ENCODE assay signal across 8 mouse cellular contexts in genomic region chr13:12255911-12256705, GRCm38 (mm10). TPM values are rescaled to one million over a fixed set of nuclear protein-coding genes. Genes with fewer than 3 reads are reported as not detected.
DNase-seq lines count a peak whose midpoint lies in the region; ATAC-seq and TF ChIP-seq lines count a peak whose summit lies in the region.

No protein-coding gene starts in this region.

- TF ChIP-seq CTCF in heart, adult 2 months (IDR thresholded peaks at IDR 0.05): no peak
- no peak for TF ChIP-seq CTCF in G1E (IDR thresholded peaks at IDR 0.05; ENCODE audit: low read depth, low read length)
- TF ChIP-seq CTCF in heart, postnatal 0 days (IDR thresholded peaks at IDR 0.05; ENCODE audit: low read depth): no peak

- 63% methylated on average over 3 of the region's 3 CpGs for WGBS in heart, adult 2 months
- WGBS in heart, postnatal 0 days: 65% methylated on average over 3 of the region's 3 CpGs

- H3K4me3 ChIP-seq in heart, adult 2 months: peak overlapping the region; percentile 70
- H3K4me3 ChIP-seq in G1E (ENCODE audit: low read depth, low read length): peak overlapping the region; percentile 85
- H3K4me3 ChIP-seq in heart, postnatal 0 days (ENCODE audit: low read depth, low read length): peak overlapping the region; percentile 83
- peak overlapping the region; percentile 95 for H3K4me3 ChIP-seq in megakaryocyte, embryonic 14.5 days (replicated peaks)

- intact Hi-C loops in heart, adult 2 months (cut with DNase I): loop anchor here (2.0 to 5.0 kb wide), 2 partner anchors 205 to 311 kb away; partner anchors contain the start of gene Ero1lb

- no peak for DNase-seq in heart, adult 2 months
- no peak for DNase-seq in heart, postnatal 4 days
- no peak for DNase-seq in G1E (ENCODE audit: low spot score)
- DNase-seq in heart, postnatal 0 days (ENCODE audit: low spot score): no peak
- no peak for DNase-seq in testis, postnatal 14 days (ENCODE audit: low spot score)
- DNase-seq in frontal cortex, postnatal 36 days (ENCODE audit: low spot score in 2 of 2): no peak
- DNase-seq in right cerebral cortex, postnatal 25 days: no peak

- peaks cover 4% of the 10 kb centered on the region for H3K4me1 ChIP-seq in heart, adult 2 months (ENCODE audit: control insufficient read depth, insufficient read depth, low read length)
- peaks cover 28% of the 10 kb centered on the region for H3K4me1 ChIP-seq in G1E (ENCODE audit: insufficient read depth, low read depth, low read length)
- H3K4me1 ChIP-seq in heart, postnatal 0 days (ENCODE audit: control insufficient read depth, insufficient read depth): peaks cover 18% of the 10 kb centered on the region
- H3K4me1 ChIP-seq in megakaryocyte, embryonic 14.5 days: peaks cover 14% of the 10 kb centered on the region; the same call in 1 of the 2 replicates

- H3K9ac ChIP-seq in heart, adult 2 months (ENCODE audit: low read depth, low read length): no peak overlapping the region
- peak overlapping the region; percentile 80; the same call in 1 of the 2 replicates for H3K9ac ChIP-seq in heart, postnatal 0 days (replicated peaks; ENCODE audit: low read depth, low read length)

- no peak for TF ChIP-seq POLR2A in heart, adult 2 months (IDR thresholded peaks at IDR 0.05; ENCODE audit: insufficient read depth, low read depth, low read length)

- no peak for ATAC-seq in G1E (ENCODE audit: extremely low read depth, insufficient number of reproducible peaks, low FRiP score, poor library complexity, severe bottlenecking)
- no peak for ATAC-seq in heart, postnatal 0 days (ENCODE audit: insufficient read depth, low read depth)

- H3K27me3 ChIP-seq in heart, adult 2 months (ENCODE audit: control insufficient read depth, insufficient read depth, low read length): no peaks in the 10 kb centered on the region
- no peaks in the 10 kb centered on the region for H3K27me3 ChIP-seq in G1E (ENCODE audit: insufficient read depth, low read length)
- no peaks in the 10 kb centered on the region for H3K27me3 ChIP-seq in heart, postnatal 0 days (ENCODE audit: control insufficient read depth, insufficient read depth, low read length)
- no peaks in the 10 kb centered on the region for H3K27me3 ChIP-seq in megakaryocyte, embryonic 14.5 days (replicated peaks)

- no peaks in the 10 kb centered on the region; the same call in 1 of the 2 replicates for H3K79me2 ChIP-seq in heart, adult 2 months (replicated peaks; ENCODE audit: control insufficient read depth, insufficient read depth, low read length)

- peaks cover 19% of the 10 kb centered on the region for H3K36me3 ChIP-seq in heart, adult 2 months (ENCODE audit: control insufficient read depth, insufficient read depth, low read length)
- H3K36me3 ChIP-seq in G1E (replicated peaks): peaks cover 34% of the 10 kb centered on the region
- 0 out of 2 replicates have a peak, but pooled peaks cover 8% of the 10 kb centered on the region for H3K36me3 ChIP-seq in heart, postnatal 0 days (replicated peaks; ENCODE audit: control insufficient read depth, insufficient read depth, low read length)
- peaks cover 23% of the 10 kb centered on the region for H3K36me3 ChIP-seq in megakaryocyte, embryonic 14.5 days (replicated peaks; ENCODE audit: low read length)

- no peak for TF ChIP-seq EP300 in heart, adult 2 months (IDR thresholded peaks at IDR 0.05; ENCODE audit: insufficient read depth, low read depth, low read length)
- no peak for TF ChIP-seq EP300 in heart, postnatal 0 days (IDR thresholded peaks at IDR 0.05; ENCODE audit: low read depth)

- peaks cover 10% of the 10 kb centered on the region for H3K9me3 ChIP-seq in G1E (replicated peaks)
- 0 out of 2 replicates have a peak, but pooled peaks cover under 1% of the 10 kb centered on the region for H3K9me3 ChIP-seq in heart, postnatal 0 days (replicated peaks; ENCODE audit: control insufficient read depth, low read length)
- peaks cover 7% of the 10 kb centered on the region; the same call in 1 of the 2 replicates for H3K9me3 ChIP-seq in megakaryocyte, embryonic 14.5 days

- peak overlapping the region; percentile 80 for H3K27ac ChIP-seq in heart, adult 2 months
- no peak overlapping the region for H3K27ac ChIP-seq in heart, postnatal 0 days (ENCODE audit: low read depth)

- H3K4me2 ChIP-seq in heart, postnatal 0 days (ENCODE audit: low read depth, low read length): peak overlapping the region; percentile 71

RNA-seq across cellular contexts. Expression of gene Mtr, which starts 1.8 kb away (rescaled TPM):
- 100 to 1,000 TPM in 1 of 2 experiments, 10 to 100 TPM in 1; 88.1 to 103 TPM for total RNA-seq in heart, adult 2 months (2021)
- polyA plus RNA-seq in heart, adult 2 months (2012; rRNA removed): 42.2 and 129 TPM in 2 replicates
- total RNA-seq in heart, postnatal 4 days (2021): 10 to 100 TPM; 35.7 to 36.0 TPM
- total RNA-seq in G1E (2014; fragmentation: Nextera tagmentation): 55.9 and 58.5 TPM in 2 replicates
- 39.1 and 48.7 TPM in 2 replicates for total RNA-seq in G1E (2017)
- 17.8 and 26.4 TPM in 2 replicates for polyA plus RNA-seq in G1E (2012)
- total RNA-seq in heart, postnatal 0 days (2014; rRNA removed; ENCODE audit: low replicate concordance): 10.1 and 25.3 TPM in 2 replicates
- 9.1 and 9.8 TPM in 2 replicates for polyA plus RNA-seq in heart, postnatal 0 days (2015; fragmentation: Nextera tagmentation; extraction: Ambion mirVana)
- 5.7 TPM in 1 of 2 replicates, not detected in the other for polyA plus RNA-seq in megakaryocyte, embryonic 14.5 days (2012; ENCODE audit: insufficient read depth, low replicate concordance)
